Mouse (Mus musculus) midbrain, embryonic 16.5 days (tissue): Measurements from ENCODE around the gene Tbl2. TPM values are rescaled to one million over a fixed set of nuclear protein-coding genes. Genes with fewer than 3 reads are reported as not detected.

Experiments
- ATAC-seq: fragments of 200-750 bp; cut with Nextera tagmentation; 2 replicates; pipeline ENCODE4 v1.8.0; 2017; ENCODE audit warnings: moderate TSS enrichment
- H3K27ac ChIP-seq: fragments of 300-500 bp; sonication (generic); 2 replicates; pipeline ENCODE4 v1.5.1; 2014; ENCODE audit warnings: mild to moderate bottlenecking, low read length, mixed read lengths
- H3K27me3 ChIP-seq: fragments of 300-500 bp; sonication (generic); 2 replicates; pipeline ENCODE4 v1.6.1; 2014; ENCODE audit warnings: low read depth, low read length, mixed read lengths; ENCODE audit not compliant: control insufficient read depth, insufficient read depth
- H3K36me3 ChIP-seq: fragments of 300-500 bp; sonication (generic); 2 replicates; pipeline ENCODE4 v1.6.1; 2014; ENCODE audit warnings: mild to moderate bottlenecking, low read length, moderate library complexity, mixed read lengths; ENCODE audit not compliant: control insufficient read depth, insufficient read depth
- H3K4me1 ChIP-seq: fragments of 300-500 bp; sonication (generic); 2 replicates; pipeline ENCODE4 v1.6.1; 2014; ENCODE audit warnings: mild to moderate bottlenecking, low read length, mixed read lengths; ENCODE audit not compliant: control insufficient read depth, insufficient read depth
- H3K4me2 ChIP-seq: fragments of 300-500 bp; sonication (generic); 2 replicates; pipeline ENCODE4 v1.6.1; 2014; ENCODE audit warnings: mild to moderate bottlenecking, low read length, mixed read lengths
- H3K4me3 ChIP-seq: fragments of 300-500 bp; sonication (generic); 2 replicates; pipeline ENCODE4 v1.5.1; 2014; ENCODE audit warnings: low read depth, mild to moderate bottlenecking, low read length, moderate library complexity, mixed read lengths
- H3K9ac ChIP-seq: fragments of 300-500 bp; sonication (generic); 2 replicates; pipeline ENCODE4 v1.6.1; 2014; ENCODE audit warnings: low read depth, low read length, mixed read lengths
- H3K9me3 ChIP-seq: fragments of 300-500 bp; sonication (generic); replicated peaks from 2 replicates; pipeline ENCODE4 v1.6.1; 2014; ENCODE audit warnings: mild to moderate bottlenecking, low read length, mixed read lengths; ENCODE audit not compliant: control insufficient read depth, poor library complexity, severe bottlenecking
- whole genome bisulfite sequencing: fragments of 180-500 bp; shearing (Covaris S2); extraction: QIAGEN DNeasy Blood & Tissue Kit; methylation state at CpG from one replicate; pipeline ENCODE4 v1.1.7; 2014; 5-methylcytosine and 5-hydroxymethylcytosine counted together
- polyA plus RNA-seq: library from polyadenylated mRNA; unstranded; fragments of >200 nt; fragmentation: Nextera tagmentation; extraction: Ambion mirVana; gene quantifications from 2 replicates; pipeline ENCODE4 v1.2.1, GENCODE M21; 2015

Gene Tbl2
- polyA plus RNA-seq, 1 experiment from 2014 or later: 12.9 TPM

GRCm38 (mm10) chr5:135162821-135163220 lies 13.4 kb downstream of the Tbl2 start:
- Histone ChIP-seq H3K9ac (no peak overlapping the region), H3K36me3 (peaks cover 24% of the 10 kb centered on the region), H3K4me3 (no peak overlapping the region), H3K27ac (no peak overlapping the region), H3K4me1 (peaks cover 1% of the 10 kb centered on the region; the same call in 1 of the 2 replicates), H3K9me3 (no peaks in the 10 kb centered on the region), H3K4me2 (no peak overlapping the region), H3K27me3 (no peaks in the 10 kb centered on the region)
- no peak for ATAC-seq
- 93% methylated on average over 6 of the region's 6 CpGs for WGBS

- Histone ChIP-seq H3K36me3 (peaks cover 2% of the 10 kb centered on the region; the same call in 1 of the 2 replicates), H3K4me2 (no peak overlapping the region), H3K9ac (no peak overlapping the region), H3K27ac (no peak overlapping the region), H3K27me3 (no peaks in the 10 kb centered on the region), H3K4me1 (peaks cover 13% of the 10 kb centered on the region), H3K9me3 (no peaks in the 10 kb centered on the region), H3K4me3 (no peak overlapping the region)
- WGBS: 84% methylated on average over 4 of the region's 4 CpGs
- no peak for ATAC-seq
Measured at GRCm38 (mm10) chr5:135166909-135167308, 17.5 kb downstream of the Tbl2 start.

- H3K27me3 ChIP-seq: no peaks in the 10 kb centered on the region
- 97% methylated on average over 4 of the region's 4 CpGs for WGBS
- H3K4me3 ChIP-seq: no peak overlapping the region
Measured at GRCm38 (mm10) chr5:135167469-135167868, 18.0 kb downstream of the Tbl2 start.

DNA sequence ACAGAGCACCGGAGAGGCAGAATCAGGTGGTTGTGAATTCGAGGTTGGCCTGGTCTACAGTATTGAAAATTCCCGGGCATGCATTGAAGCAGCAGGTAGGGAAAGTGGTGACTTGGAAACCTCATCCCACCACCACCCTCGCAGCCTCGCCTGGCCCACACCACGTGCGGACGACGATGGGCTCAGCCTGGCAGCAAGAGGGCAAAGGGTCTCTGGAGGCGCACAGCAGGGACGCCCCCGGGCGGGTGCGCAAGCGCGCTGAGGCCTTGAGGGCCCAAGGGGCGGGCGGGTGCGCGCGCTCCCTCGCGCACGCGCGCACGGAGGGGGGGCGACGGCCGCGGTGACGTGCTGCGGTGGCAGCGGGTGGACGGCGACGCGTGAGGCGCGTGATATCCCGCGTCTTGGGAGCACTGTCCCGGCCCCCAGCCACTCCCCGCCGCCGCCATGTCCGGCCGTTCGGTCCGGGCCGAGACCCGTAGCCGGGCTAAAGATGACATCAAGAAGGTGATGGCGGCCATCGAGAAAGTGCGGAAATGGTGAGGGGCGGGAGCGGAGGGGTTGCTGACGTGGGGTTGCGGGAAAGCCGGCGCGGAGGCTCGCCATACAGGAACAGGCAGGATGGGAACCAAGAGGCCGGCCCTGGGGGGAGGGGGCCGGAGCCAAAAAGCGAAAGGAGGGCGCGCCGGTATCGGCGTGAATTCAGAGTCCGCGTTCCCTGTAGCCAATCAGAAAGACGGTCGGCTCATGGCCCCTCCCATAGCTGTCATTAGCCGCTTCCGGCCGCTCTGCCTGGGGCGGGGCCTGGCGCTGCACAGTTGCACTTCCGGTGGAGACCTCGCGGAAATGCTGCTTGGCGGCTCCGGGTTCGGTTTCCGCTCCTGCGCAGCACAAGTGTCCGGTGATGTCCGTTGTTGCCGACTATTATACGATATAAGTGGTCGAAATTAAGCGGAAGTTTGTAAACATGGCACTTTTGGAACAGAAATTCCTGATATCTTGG lies 18.9 kb downstream of the Tbl2 start, which contains the start of gene Bcl7b:
Gene Bcl7b, plus strand, starts transcription at position 221 of the 1,000 bp plus-strand sequence.
- Histone ChIP-seq H3K9ac (peak within 1 kb of the TSS; percentile 94), H3K9me3 (no peaks in the 10 kb centered on the region), H3K27me3 (no peaks in the 10 kb centered on the region), H3K27ac (peak within 1 kb of the TSS; percentile 100), H3K4me2 (peak within 1 kb of the TSS; percentile 98), H3K4me1 (peaks cover 13% of the 10 kb centered on the region), H3K36me3 (peaks cover 15% of the 10 kb centered on the region), H3K4me3 (peak within 1 kb of the TSS; percentile 68)
- ATAC-seq: peak; percentile 99
- WGBS: 2% methylated on average over 86 of the region's 95 CpGs

More at GRCm38 (mm10) chr5:135167469-135167868, 18.0 kb downstream of the Tbl2 start:
- H3K36me3 ChIP-seq: peaks cover 7% of the 10 kb centered on the region; the same call in 1 of the 2 replicates
- H3K9ac ChIP-seq: no peak overlapping the region
- no peak overlapping the region for H3K27ac ChIP-seq
- H3K9me3 ChIP-seq: no peaks in the 10 kb centered on the region
- peaks cover 13% of the 10 kb centered on the region for H3K4me1 ChIP-seq
- H3K4me2 ChIP-seq: no peak overlapping the region; the same call in 1 of the 2 replicates
- ATAC-seq: no peak

DNA sequence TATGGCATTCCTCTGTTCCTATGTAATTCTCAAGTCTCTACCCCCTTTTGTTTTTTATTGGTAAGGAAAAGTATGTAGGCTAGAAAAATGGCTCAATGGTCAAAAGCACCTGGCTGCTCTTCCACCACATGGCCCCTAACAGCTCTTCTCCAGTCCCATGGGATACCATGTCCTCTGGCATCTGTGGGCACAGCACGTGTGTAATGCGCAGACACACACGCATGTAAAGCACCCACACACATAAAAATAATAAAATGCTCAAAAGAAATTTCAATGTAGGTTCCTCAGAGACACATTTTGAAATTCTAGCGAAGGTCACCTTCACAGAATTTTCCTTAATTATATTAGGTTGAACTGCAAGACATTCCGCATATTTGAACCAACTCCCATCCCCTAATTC lies 20.0 kb downstream of the Tbl2 start:
- Histone ChIP-seq H3K4me2 (peak overlapping the region; percentile 98), H3K9ac (peak overlapping the region; percentile 94), H3K27ac (no peak overlapping the region; the same call in 1 of the 2 replicates), H3K9me3 (no peaks in the 10 kb centered on the region), H3K4me1 (peaks cover 13% of the 10 kb centered on the region), H3K36me3 (peaks cover 21% of the 10 kb centered on the region), H3K4me3 (peak overlapping the region; percentile 68), H3K27me3 (no peaks in the 10 kb centered on the region)
- ATAC-seq: no peak
- 95% methylated on average over 5 of the region's 5 CpGs for WGBS

- Histone ChIP-seq H3K27me3 (no peaks in the 10 kb centered on the region), H3K9me3 (no peaks in the 10 kb centered on the region), H3K9ac (no peak overlapping the region), H3K4me3 (no peak overlapping the region), H3K36me3 (peaks cover 24% of the 10 kb centered on the region), H3K27ac (no peak overlapping the region), H3K4me1 (peaks cover 13% of the 10 kb centered on the region), H3K4me2 (no peak overlapping the region)
- ATAC-seq: no peak
- WGBS: 96% methylated on average over 6 of the region's 6 CpGs
Measured at GRCm38 (mm10) chr5:135171688-135172220, 22.3 kb downstream of the Tbl2 start.

- H3K4me1 ChIP-seq: peaks cover 11% of the 10 kb centered on the region
- H3K36me3 ChIP-seq: peaks cover 32% of the 10 kb centered on the region
- no peak for ATAC-seq
- H3K4me3 ChIP-seq: no peak overlapping the region
- H3K27me3 ChIP-seq: no peaks in the 10 kb centered on the region
- no peak overlapping the region for H3K27ac ChIP-seq
- WGBS: 93% methylated on average over 5 of the region's 5 CpGs
- no peak overlapping the region for H3K4me2 ChIP-seq
- no peaks in the 10 kb centered on the region for H3K9me3 ChIP-seq
- H3K9ac ChIP-seq: no peak overlapping the region
Measured at GRCm38 (mm10) chr5:135172986-135173385, 23.5 kb downstream of the Tbl2 start.

DNA sequence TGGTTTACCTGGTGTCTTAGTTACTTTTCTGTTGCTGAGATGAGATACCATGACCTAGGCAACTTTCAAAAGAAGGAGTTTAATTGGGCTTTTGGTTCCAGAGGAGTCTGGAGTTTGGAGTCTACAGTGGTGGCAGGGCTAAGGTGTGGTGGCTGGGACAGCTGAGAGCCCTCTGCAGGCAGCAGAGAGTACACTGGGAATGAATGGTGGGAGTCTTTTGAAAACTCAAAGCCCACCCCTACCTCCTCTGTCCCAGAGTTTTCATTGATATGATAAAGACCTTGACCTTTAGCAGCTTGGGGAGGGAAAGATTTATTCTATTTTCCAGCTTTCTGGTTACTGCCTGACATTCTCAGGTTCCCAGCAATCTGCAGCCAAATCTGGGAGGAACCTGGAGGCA lies 25.6 kb downstream of the Tbl2 start:
- peaks cover under 1% of the 10 kb centered on the region; the same call in 1 of the 2 replicates for H3K4me1 ChIP-seq
- H3K4me2 ChIP-seq: no peak overlapping the region
- H3K9me3 ChIP-seq: no peaks in the 10 kb centered on the region
- ATAC-seq: no peak
- H3K27me3 ChIP-seq: no peaks in the 10 kb centered on the region
- H3K4me3 ChIP-seq: no peak overlapping the region
- no peak overlapping the region for H3K9ac ChIP-seq
- peaks cover 45% of the 10 kb centered on the region for H3K36me3 ChIP-seq
- H3K27ac ChIP-seq: no peak overlapping the region

- Histone ChIP-seq H3K4me3 (no peak overlapping the region), H3K4me1 (no peaks in the 10 kb centered on the region), H3K4me2 (no peak overlapping the region), H3K9ac (no peak overlapping the region), H3K27ac (no peak overlapping the region), H3K9me3 (no peaks in the 10 kb centered on the region), H3K36me3 (peaks cover 48% of the 10 kb centered on the region), H3K27me3 (no peaks in the 10 kb centered on the region)
- no peak for ATAC-seq
- 86% methylated on average over 3 of the region's 3 CpGs for whole genome bisulfite sequencing
Measured at GRCm38 (mm10) chr5:135178523-135178922, 29.1 kb downstream of the Tbl2 start.
